Mouse (Mus musculus) stomach, embryonic 14.5 days (tissue): ENCODE data around the gene Zfp609. TPM values are rescaled to one million over a fixed set of nuclear protein-coding genes. Genes with fewer than 3 reads are reported as not detected.

Source experiments
- ATAC-seq: fragments of 200-750 bp; cut with Nextera tagmentation; 2 replicates; pipeline ENCODE4 v1.8.0; 2017; ENCODE audit warnings: low read depth, moderate TSS enrichment; ENCODE audit not compliant: insufficient number of reproducible peaks, insufficient read depth, low FRiP score
- H3K27ac ChIP-seq: fragments of 300-500 bp; sonication (generic); 2 replicates; pipeline ENCODE4 v1.5.1; 2014; ENCODE audit warnings: mild to moderate bottlenecking, low read length, moderate library complexity, mixed read lengths
- H3K27me3 ChIP-seq: fragments of 300-500 bp; sonication (generic); 2 replicates; pipeline ENCODE4 v1.6.1; 2014; ENCODE audit warnings: low read length, control low read depth, mixed read lengths; ENCODE audit not compliant: control insufficient read depth, insufficient read depth
- H3K36me3 ChIP-seq: fragments of 300-500 bp; sonication (generic); 2 replicates; pipeline ENCODE4 v1.6.1; 2014; ENCODE audit warnings: mild to moderate bottlenecking, control low read depth, low read length, moderate library complexity, mixed read lengths; ENCODE audit not compliant: control insufficient read depth, insufficient read depth
- H3K4me1 ChIP-seq: fragments of 300-500 bp; sonication (generic); 2 replicates; pipeline ENCODE4 v1.6.1; 2014; ENCODE audit warnings: low read length, control low read depth, mixed read lengths; ENCODE audit not compliant: control insufficient read depth, insufficient read depth
- H3K4me2 ChIP-seq: fragments of 300-500 bp; sonication (generic); replicated peaks from 2 replicates; pipeline ENCODE4 v1.6.1; 2014; ENCODE audit warnings: low read depth, low read length, control low read depth
- H3K4me3 ChIP-seq: fragments of 300-500 bp; sonication (generic); 2 replicates; pipeline ENCODE4 v1.5.1; 2014; ENCODE audit warnings: low read depth, low read length, control low read depth
- H3K9ac ChIP-seq: fragments of 300-500 bp; sonication (generic); replicated peaks from 2 replicates; pipeline ENCODE4 v1.6.1; 2014; ENCODE audit warnings: low read depth, mild to moderate bottlenecking, control low read depth, low read length, moderate library complexity, mixed read lengths
- H3K9me3 ChIP-seq: fragments of 300-500 bp; sonication (generic); 2 replicates; pipeline ENCODE4 v1.6.1; 2016; ENCODE audit warnings: low read depth, low read length, control low read depth; ENCODE audit not compliant: control insufficient read depth
- WGBS: fragments of 180-500 bp; shearing (Covaris S2); extraction: QIAGEN DNeasy Blood & Tissue Kit; methylation state at CpG from one replicate; pipeline ENCODE4 v1.1.7; 2014; 5-methylcytosine and 5-hydroxymethylcytosine counted together
- polyA plus RNA-seq: library from polyadenylated mRNA; unstranded; fragments of >200 nt; fragmentation: Nextera tagmentation; extraction: Ambion mirVana; gene quantifications from 2 replicates; pipeline ENCODE4 v1.2.1, GENCODE M21; 2014

Zfp609 gene
- polyA plus RNA-seq, 1 experiment from 2014 or later, result 8.7 TPM

DNA sequence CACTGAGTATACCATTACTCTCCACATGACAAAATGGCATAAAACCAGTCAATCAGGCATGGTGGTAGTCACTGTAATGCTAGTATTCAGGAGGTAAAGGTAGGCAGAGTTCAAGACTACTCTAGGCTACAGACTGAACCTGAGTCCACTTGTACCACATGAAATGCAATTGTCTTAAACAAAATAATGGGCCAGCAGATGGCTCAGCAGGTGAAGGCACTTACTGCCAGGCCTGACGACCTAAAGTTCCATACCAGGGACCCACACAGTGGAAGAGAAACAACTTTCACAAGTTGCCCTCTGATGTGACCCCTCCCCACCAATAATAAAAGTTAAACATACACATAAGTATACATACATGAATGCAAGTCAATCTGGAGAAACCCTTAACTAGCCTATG is 19.5 kb downstream of the Zfp609 start:
- no peak overlapping the region for H3K9ac ChIP-seq
- WGBS, result 41% methylated on average over 1 of the region's 1 CpGs
- H3K27me3 ChIP-seq, result no peaks in the 10 kb centered on the region
- no peak overlapping the region for H3K4me2 ChIP-seq
- H3K4me1 ChIP-seq, result no peaks in the 10 kb centered on the region
- no peaks in the 10 kb centered on the region for H3K9me3 ChIP-seq
- no peak for ATAC-seq
- no peaks in the 10 kb centered on the region for H3K36me3 ChIP-seq
- no peak overlapping the region for H3K27ac ChIP-seq
- no peak overlapping the region for H3K4me3 ChIP-seq

GRCm38 (mm10) chr9:65807251-65807650 is 20.1 kb downstream of the Zfp609 start:
- H3K36me3 ChIP-seq, result no peaks in the 10 kb centered on the region
- WGBS, result 76% methylated on average over 5 of the region's 5 CpGs
- no peaks in the 10 kb centered on the region for H3K27me3 ChIP-seq
- H3K9ac ChIP-seq, result no peak overlapping the region
- H3K4me2 ChIP-seq, result no peak overlapping the region
- no peaks in the 10 kb centered on the region for H3K9me3 ChIP-seq
- ATAC-seq, result no peak
- H3K27ac ChIP-seq, result no peak overlapping the region
- no peak overlapping the region for H3K4me3 ChIP-seq
- H3K4me1 ChIP-seq, result no peaks in the 10 kb centered on the region

GRCm38 (mm10) chr9:65799770-65800169 is 27.6 kb downstream of the Zfp609 start:
- Histone ChIP-seq H3K4me2 (no peak overlapping the region), H3K27ac (no peak overlapping the region), H3K27me3 (no peaks in the 10 kb centered on the region), H3K4me3 (no peak overlapping the region), H3K4me1 (no peaks in the 10 kb centered on the region), H3K9ac (no peak overlapping the region), H3K9me3 (no peaks in the 10 kb centered on the region), H3K36me3 (peaks cover 3% of the 10 kb centered on the region; the same call in 1 of the 2 replicates)
- WGBS, result 72% methylated on average over 4 of the region's 4 CpGs
- ATAC-seq, result no peak

GRCm38 (mm10) chr9:65795651-65796050 is 31.7 kb downstream of the Zfp609 start:
- H3K4me1 ChIP-seq, result peaks cover 14% of the 10 kb centered on the region; the same call in 1 of the 2 replicates
- H3K27me3 ChIP-seq, result no peaks in the 10 kb centered on the region
- peaks cover 17% of the 10 kb centered on the region for H3K36me3 ChIP-seq
- no peak overlapping the region for H3K9ac ChIP-seq
- H3K9me3 ChIP-seq, result no peaks in the 10 kb centered on the region
- no peak overlapping the region for H3K27ac ChIP-seq
- WGBS, result 92% methylated on average over 2 of the region's 2 CpGs
- ATAC-seq, result no peak
- no peak overlapping the region for H3K4me3 ChIP-seq
- H3K4me2 ChIP-seq, result no peak overlapping the region

DNA sequence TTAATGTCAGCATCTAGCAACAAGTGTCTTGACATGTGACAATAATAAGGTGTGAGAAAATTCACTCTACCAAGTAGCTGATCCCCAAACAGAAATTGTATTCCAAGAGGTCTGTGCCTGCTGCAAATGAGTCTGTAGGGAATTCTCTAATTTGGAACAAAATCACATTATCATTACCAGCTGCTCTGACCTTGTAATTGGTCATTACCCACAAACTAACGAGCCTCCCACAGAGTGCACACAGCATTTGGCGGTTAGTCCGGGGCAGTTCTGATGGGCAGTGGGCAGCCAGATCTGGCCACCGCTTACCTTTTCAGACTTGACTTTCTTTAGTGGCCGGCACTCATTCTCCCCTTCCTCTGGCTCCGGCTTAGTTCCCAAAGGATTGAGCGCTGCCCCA is 33.1 kb downstream of the Zfp609 start:
- no peak overlapping the region for H3K27ac ChIP-seq
- no peaks in the 10 kb centered on the region for H3K27me3 ChIP-seq
- no peak overlapping the region for H3K9ac ChIP-seq
- 94% methylated on average over 7 of the region's 7 CpGs for WGBS
- H3K4me2 ChIP-seq, result no peak overlapping the region
- peaks cover 23% of the 10 kb centered on the region; the same call in 1 of the 2 replicates for H3K4me1 ChIP-seq
- H3K36me3 ChIP-seq, result peaks cover 17% of the 10 kb centered on the region
- no peak for ATAC-seq
- no peaks in the 10 kb centered on the region for H3K9me3 ChIP-seq
- H3K4me3 ChIP-seq, result no peak overlapping the region

DNA sequence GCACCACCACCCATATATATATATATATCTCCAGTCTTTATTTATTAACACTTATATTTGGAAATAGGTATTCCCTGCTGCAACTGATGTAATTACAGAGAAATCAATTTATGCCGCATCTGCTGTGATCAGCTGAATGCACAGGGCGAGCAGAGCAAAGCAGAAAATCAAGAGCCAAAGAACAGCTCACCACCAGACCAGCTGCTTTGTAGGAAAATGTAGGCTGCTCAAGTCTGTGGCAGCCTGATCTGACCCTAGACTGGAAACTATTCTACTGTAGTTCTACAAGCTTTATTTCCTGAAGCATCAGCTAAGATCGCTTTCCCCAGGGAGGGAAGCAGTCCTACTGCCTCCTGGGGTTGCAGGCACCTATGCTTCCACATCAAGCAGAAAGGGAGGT is 33.9 kb downstream of the Zfp609 start:
- no peak for ATAC-seq
- H3K36me3 ChIP-seq, result peaks cover 17% of the 10 kb centered on the region
- no peak overlapping the region for H3K27ac ChIP-seq
- no peak overlapping the region for H3K4me2 ChIP-seq
- peaks cover 23% of the 10 kb centered on the region; the same call in 1 of the 2 replicates for H3K4me1 ChIP-seq
- H3K27me3 ChIP-seq, result no peaks in the 10 kb centered on the region
- no peak overlapping the region for H3K4me3 ChIP-seq
- H3K9me3 ChIP-seq, result no peaks in the 10 kb centered on the region
- H3K9ac ChIP-seq, result no peak overlapping the region
- 93% methylated on average over 3 of the region's 3 CpGs for WGBS

DNA sequence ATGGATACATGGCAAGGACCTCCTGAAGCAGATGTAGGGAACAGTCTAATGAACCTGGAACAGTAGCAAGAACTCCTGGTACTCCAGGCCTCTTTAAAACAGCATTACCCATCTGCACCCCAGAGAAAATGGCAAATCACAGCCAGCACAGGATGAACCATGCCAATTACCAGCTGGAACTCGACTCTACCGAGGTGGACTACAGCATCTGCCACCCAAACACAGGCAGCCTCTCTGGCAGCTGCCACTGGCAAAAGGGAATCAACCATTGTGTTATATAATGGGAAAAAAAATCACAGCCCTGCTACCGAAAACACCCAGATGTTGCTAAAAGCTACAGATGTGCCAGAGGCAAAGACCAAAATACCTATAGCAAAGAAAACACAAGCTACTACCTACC is 34.3 kb downstream of the Zfp609 start:
- no peaks in the 10 kb centered on the region for H3K27me3 ChIP-seq
- H3K4me2 ChIP-seq, result no peak overlapping the region
- H3K4me1 ChIP-seq, result peaks cover 23% of the 10 kb centered on the region; the same call in 1 of the 2 replicates
- H3K9me3 ChIP-seq, result no peaks in the 10 kb centered on the region
- no peak overlapping the region for H3K4me3 ChIP-seq
- WGBS, result 79% methylated on average over 3 of the region's 3 CpGs
- no peak overlapping the region for H3K27ac ChIP-seq
- ATAC-seq, result no peak
- peaks cover 17% of the 10 kb centered on the region for H3K36me3 ChIP-seq
- no peak overlapping the region for H3K9ac ChIP-seq

GRCm38 (mm10) chr9:65791846-65792245 is 35.5 kb downstream of the Zfp609 start:
- ATAC-seq, result no peak
- H3K27ac ChIP-seq, result no peak overlapping the region
- no peak overlapping the region for H3K4me2 ChIP-seq
- H3K27me3 ChIP-seq, result no peaks in the 10 kb centered on the region
- no peaks in the 10 kb centered on the region for H3K9me3 ChIP-seq
- peaks cover 17% of the 10 kb centered on the region for H3K36me3 ChIP-seq
- no peak overlapping the region for H3K9ac ChIP-seq
- H3K4me3 ChIP-seq, result no peak overlapping the region
- H3K4me1 ChIP-seq, result peaks cover 29% of the 10 kb centered on the region; the same call in 1 of the 2 replicates

DNA sequence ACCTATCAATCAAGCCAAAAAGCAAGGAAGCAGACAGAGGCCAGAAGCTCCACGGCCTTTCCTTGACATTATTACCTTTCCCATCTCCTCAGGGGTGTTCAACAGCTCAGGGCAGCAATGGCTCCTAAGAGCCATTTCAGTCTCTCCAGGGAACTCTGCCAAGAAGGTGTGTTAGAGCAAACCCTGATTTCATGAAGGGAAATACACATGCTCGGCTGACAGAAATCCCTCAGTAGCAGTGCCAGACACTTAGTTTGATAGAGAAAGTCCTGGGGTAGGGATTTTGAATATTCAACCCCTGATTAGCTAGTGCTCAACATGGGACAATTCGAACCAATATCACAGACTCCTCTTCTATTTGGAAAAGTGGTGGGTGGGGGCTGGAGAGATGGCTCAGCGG is 36.3 kb downstream of the Zfp609 start:
- WGBS, result 56% methylated on average over 4 of the region's 4 CpGs
- no peaks in the 10 kb centered on the region for H3K9me3 ChIP-seq
- ATAC-seq, result no peak
- no peak overlapping the region for H3K27ac ChIP-seq
- no peak overlapping the region for H3K9ac ChIP-seq
- H3K4me2 ChIP-seq, result no peak overlapping the region
- peaks cover 17% of the 10 kb centered on the region for H3K36me3 ChIP-seq
- H3K4me3 ChIP-seq, result no peak overlapping the region
- H3K27me3 ChIP-seq, result no peaks in the 10 kb centered on the region
- peaks cover 29% of the 10 kb centered on the region; the same call in 1 of the 2 replicates for H3K4me1 ChIP-seq
